Mouse (Mus musculus): ENCODE measurements around the gene Cd27.
"Not testable (repeated sequence)": the region's sequence is repeated elsewhere in the genome, so short reads cannot be mapped to it uniquely, and the experiment has no call there.

- not testable (repeated sequence) for TF ChIP-seq POLR2A (IDR thresholded peaks at IDR 0.05; ENCODE audit: control insufficient read depth, extremely low read depth, insufficient read depth, low read length, poor library complexity); CTCF (IDR thresholded peaks at IDR 0.05; ENCODE audit: borderline replicate concordance, control insufficient read depth, extremely low read depth, insufficient read depth, low read length, poor library complexity)
These were observed 29.8 kb upstream of the Cd27 start for GRCm38 (mm10) chr6:125266600-125266999.
